Mouse (Mus musculus) splenic B cell, adult 2 months (primary cell): ENCODE results near the gene Pspn.
A peak's percentile ranks its signal among the peaks of the same experiment; 100 is the strongest.

Experiments
- DNase-seq: peaks from one replicate; pipeline ENCODE4 v3.0.0-alpha.2; 2011; ENCODE audit warnings: low read depth, low spot score
- H3K27me3 ChIP-seq: 2 replicates; pipeline ENCODE4 v1.6.1; 2012; ENCODE audit warnings: mild to moderate bottlenecking, low read length, moderate library complexity, mixed read lengths; ENCODE audit not compliant: control insufficient read depth, poor library complexity, insufficient read depth, severe bottlenecking
- H3K36me3 ChIP-seq: 2 replicates; pipeline ENCODE4 v1.6.1; 2012; ENCODE audit warnings: mild to moderate bottlenecking, low read length, moderate library complexity, mixed read lengths; ENCODE audit not compliant: control insufficient read depth, poor library complexity, insufficient read depth, severe bottlenecking

Pspn gene

GRCm38 (mm10) chr17:56958667-56959066 is 41.2 kb downstream of the Pspn start:
- H3K36me3 ChIP-seq = no peaks in the 10 kb centered on the region
- H3K27me3 ChIP-seq = no peaks in the 10 kb centered on the region
- no peak for DNase-seq

DNA sequence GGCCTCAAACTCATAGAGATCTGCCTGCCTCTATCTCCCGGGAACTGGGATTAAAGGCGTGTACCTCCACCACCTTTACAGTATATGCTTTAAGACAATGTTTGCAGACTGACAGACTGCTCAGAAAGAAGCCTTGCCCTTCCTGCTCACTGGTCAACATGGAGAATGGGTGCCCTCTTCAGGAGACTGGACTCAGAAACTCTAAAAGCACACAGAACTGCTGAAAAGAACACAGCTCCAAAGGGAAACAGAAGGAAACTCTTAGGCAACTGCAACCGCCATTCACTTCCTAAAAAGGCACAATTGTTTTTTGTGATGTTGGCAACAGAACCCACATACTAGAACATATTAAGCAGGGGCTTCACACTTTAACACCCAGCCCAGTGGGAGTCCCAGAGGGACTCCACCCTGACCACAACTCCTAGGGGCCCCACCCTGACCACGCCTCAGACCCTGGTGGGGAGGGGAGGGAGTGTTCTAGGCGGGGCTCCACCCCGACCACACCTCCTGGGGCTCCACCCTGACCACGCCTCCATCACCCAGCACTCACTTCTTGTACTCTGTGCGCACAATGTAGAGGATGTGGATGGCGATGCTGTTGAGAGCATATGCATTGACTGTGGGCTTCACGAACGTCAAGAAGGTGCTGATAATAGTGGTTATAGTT is 41.9 kb downstream of the Pspn start:
- Histone ChIP-seq H3K27me3 (no peaks in the 10 kb centered on the region), H3K36me3 (no peaks in the 10 kb centered on the region)
- peak; percentile 89 for DNase-seq

DNA sequence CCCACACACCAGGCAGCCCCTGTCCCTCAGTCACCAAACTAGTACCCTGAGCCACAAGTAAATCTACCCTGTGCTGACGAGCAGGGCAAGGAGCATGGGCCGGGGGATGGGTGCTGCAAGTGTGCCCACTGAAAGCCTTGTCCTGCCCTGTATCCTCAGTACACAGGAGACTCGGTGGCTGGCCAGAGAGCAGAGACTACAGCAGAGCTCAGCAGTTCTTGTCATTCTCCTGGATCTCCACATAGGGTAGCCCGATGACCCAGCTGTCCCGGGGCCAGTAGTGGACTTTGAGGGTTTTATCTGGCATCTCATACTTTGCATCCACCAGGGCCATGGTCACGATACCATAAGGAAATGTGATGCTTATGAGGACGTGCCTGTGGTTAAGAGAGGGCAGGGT is 44.9 kb downstream of the Pspn start:
- DNase-seq = no peak
- Histone ChIP-seq H3K36me3 (no peaks in the 10 kb centered on the region), H3K27me3 (no peaks in the 10 kb centered on the region)

GRCm38 (mm10) chr17:56952639-56953038 is 47.2 kb downstream of the Pspn start:
- no peak for DNase-seq
- Histone ChIP-seq H3K27me3 (no peaks in the 10 kb centered on the region), H3K36me3 (no peaks in the 10 kb centered on the region)

DNA sequence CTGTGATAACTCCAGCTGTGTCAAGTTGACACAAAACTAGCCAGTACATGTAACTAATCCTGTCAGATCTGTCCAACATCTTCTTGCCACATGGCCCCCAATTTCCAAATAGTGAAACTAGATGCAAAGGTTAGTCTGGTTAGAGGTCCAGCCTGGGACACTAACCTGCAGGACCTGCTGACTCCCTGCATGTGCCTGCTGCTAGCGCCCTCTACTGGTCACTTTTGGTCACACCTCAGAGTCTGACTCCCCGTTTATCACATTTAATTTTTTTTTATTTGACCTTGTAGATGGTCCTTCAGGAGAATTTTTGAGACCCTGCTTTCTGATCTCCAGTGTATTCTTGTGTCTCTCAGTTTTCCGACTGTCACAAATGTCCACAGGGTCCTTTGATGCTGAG is 48.9 kb downstream of the Pspn start:
- Histone ChIP-seq H3K36me3 (no peaks in the 10 kb centered on the region), H3K27me3 (no peaks in the 10 kb centered on the region)
- DNase-seq = peak; percentile 85
